Mouse (Mus musculus) fibroblast of lung, adult 2 months (primary cell): ENCODE measurements at regions not wholly inside any gene's neighbourhood (a gene's known extent, or its start where the extent isn't known, plus 50 kb on each side); places are given as distances from the start of the nearest gene placed in this dataset.
"Not testable (repeated sequence)": the region's sequence is repeated elsewhere in the genome, so short reads cannot be mapped to it uniquely, and the experiment has no call there.

Source experiments
- DNase-seq: peaks from one replicate; pipeline ENCODE4 v3.0.0-alpha.2; 2011; ENCODE audit warnings: low read depth

DNA sequence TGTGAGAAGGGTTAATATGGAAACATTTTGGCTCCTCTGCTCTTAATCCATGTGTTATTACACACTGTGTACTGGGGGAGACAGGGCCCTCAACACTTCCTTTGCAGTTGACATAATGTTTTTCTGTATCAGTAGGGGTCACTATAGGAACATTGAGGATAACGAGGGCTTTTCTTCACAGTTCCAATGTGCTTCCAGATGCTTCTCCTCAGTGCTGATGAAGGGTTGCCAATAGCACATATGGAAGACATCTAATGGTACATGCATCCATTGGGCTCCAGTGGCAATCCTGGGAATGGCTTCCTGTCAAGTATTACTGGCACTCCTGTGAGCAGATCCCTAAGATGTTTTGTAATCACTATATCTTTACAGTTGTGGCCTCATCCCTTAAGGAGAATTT lies 62.1 kb downstream of the Naa11 start:
- no peak for DNase-seq

DNA sequence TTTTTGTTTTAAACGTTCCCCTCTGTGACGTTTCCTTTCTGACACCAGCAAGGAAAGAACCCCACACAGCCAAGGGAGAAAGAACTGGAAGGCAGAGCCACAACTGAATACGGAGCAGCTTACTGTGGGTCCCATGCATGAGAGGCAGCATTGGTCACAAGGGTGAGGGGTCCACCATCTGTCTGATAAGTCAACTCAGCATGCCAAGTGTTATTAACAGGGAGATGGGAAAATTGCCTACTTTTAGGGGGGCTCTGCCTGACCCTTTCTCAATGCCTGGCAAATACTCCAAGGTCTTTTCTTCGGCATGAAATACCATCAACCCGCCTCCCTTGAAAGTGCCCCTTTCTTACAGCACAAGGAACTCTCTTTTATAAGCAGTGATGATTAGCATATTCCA lies 66.3 kb downstream of the Naa11 start:
- no peak for DNase-seq

DNA sequence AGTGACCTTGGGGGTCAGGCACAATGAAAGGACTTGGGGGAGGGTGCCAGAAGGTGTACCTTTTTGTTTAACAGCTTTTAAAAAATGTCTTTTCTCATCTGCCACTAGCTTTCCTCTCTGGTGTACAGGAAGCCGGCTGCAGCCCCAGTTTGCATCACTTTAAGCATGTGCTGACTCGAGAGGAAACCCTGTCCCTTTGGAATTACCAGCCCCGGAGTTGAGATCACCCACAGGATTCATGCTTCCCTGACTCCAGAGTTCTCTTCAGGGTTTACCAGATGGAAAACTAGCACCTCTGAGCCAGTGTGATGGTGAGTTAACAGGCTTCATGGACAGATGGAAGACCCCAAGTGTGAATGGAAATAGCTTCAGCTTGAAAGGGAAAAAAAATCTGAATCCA lies 68.3 kb downstream of the Naa11 start:
- DNase-seq = no peak

DNA sequence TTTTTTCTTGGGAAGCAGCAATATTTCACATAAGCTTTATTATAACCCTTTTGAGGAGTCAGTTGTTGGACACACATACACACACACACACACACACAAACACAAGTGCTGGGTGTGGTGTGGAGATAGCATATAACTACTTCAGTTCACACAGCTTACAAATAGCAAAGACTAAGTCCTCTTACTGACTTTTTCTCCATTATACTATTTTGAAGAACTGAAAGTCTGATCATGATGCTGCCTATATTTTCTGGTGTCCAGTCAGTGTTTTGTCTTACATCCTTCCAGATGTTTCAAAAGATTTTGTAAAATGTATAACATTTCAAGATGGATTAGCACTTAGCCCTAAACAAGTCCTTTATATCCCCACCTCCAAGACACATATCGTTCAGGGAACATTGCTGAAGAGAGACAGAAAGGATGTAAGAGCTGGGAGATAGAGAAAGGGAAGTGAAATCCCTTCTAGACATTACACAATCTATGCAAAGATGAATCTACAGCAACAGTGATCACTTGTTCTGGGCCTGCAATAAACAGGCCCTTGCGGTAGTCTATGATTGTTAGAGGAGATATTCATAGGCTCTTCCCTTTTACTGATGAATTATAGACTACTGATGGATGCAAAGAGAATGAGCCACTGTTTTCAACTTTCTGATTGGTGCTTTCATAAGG lies 72.2 kb downstream of the Naa11 start:
- no peak for DNase-seq

DNA sequence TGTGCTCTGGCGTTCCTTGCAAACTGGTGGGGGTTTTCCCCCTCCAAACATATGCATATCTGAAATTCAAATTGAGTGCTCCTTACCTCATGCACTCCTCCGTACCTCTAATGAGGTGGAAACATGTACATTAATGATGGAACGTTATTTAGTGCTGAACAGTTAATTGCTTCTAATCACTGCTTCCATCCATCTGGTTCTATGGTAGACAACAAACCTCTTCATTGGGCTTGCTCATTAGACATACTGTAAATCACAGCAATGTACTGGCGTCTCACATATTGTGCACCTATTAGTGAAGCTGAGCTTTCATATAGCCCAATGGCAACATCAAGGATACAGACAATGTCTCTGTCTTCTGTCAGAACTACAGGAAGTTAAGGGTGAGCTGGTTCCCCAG lies 85.3 kb downstream of the Naa11 start:
- DNase-seq = no peak

DNA sequence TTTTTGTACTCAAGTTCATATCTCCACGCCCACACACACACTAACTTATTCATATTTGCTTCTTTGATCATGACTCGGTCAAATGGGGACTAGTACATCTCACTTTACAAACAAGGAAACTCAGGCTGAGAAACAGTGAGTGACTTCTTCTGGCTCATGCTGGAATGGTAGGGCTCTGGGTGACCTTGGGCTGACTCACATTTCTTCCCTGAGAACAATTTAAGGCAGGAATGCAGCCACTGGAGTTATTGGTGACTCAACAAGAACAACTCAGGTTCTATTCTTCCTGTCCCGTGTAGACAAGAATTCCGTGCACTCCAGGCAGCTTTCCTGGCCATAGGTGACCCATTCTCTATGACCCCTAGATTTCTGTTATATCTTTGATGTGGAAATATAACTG lies 87.3 kb downstream of the Naa11 start:
- DNase-seq = peak; percentile 38

DNA sequence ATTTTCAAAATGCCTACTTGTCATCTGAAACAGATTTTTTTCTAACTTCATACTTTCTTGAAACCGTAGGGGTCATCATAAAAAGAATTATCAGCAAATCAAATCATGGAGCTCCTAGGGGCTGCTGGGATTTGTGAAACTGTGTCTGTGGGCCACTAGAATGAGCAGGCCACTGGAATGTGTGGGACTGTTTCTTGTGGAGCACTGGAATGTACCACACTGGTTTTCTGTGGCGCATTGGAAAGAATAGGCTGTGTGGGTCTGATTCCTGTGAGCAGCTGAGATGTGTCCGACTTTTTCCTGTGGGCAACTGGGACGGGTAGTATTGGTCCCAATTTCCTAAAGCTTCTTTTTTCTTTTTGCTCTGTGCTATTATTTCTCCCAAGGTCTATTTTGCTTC lies 90.6 kb downstream of the Naa11 start:
- DNase-seq = no peak

DNA sequence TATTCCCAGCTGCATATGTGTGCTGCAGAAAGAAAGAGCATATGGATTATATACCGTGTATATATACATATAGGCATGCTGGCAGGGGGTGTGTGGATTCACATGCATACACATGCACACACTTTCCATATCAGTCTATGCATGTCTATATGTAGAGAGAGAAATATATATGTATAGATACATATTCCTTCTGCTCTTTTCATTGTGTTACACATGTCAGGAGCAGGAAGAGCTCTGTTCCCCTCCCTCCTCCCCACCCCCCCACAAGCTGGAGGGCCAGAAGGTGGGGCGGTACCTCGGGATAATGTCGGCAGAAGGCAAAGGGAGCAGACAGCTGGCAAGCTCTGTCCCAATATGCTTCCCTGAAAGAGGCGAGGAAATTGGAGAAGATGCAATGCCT lies 91.3 kb downstream of the Naa11 start:
- DNase-seq = no peak

DNA sequence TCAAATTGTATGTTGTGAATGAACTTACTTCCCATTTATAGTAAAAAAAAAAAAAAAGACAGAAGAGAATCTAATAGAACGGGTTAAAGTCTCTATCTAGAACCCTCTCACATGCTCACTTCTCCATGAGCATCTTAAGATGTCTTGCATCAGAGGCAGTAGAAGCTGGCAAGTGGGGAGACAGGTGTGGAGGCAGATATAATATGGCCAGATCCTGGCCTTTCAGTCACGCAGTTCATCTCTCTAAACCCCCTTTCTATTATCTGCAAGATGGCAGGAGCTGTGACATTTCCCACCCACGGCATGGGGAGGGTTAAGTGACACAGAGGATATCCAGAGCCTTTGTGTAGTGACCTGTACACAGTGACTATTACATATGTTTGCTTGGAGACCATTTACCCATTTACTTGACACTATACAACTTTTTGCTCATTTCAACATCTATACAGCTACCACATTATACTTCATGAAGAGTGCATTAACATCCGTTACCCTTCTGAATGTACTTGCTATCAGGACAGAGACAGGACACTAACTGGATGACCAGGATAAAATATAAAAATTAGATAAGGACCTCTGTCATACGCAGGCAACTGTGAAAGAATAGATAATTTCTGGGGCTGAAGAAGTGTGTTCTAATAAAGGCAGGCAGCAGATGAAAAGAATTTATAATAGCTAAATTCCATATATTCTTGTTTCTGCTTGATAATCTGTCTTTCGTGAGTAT lies 91.9 kb downstream of the Naa11 start:
- no peak for DNase-seq

DNA sequence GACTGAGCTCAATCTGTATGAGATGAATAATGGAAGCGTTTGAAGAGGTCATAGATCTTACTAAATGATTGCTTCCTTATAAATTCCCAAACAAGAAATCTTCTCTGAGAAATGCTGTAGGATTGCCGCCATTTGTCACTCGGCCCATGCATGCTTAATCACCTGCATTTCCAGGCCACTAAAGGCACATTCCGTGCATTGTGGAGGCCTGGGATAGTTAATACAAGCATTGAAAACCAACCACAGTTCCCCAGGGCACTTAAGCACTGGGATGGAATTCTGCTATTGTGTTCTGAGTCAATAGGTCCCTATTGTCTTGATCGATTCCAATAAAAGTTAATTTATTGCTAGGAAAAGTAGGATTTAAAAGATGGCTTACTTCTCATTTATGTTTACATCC lies 92.5 kb downstream of the Naa11 start:
- DNase-seq = no peak

DNA sequence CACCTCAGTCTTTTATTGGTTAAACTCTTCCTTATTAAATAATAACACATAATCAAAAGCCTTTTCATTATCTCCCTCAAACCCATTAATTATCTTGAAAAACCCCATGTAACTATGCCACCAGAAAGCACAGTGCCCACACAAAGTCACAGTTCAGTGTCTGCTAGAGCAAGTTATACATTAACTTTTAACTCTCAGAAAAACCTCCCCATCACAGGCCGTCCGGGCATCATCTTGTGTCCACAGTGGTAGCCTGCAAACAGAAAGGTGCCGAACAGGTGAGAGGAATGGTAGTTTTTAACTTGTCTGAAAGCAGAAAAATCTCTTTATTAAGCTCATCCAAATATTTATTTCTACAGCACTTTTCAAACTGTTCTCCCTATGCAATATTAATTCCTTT lies 96.0 kb downstream of the Naa11 start:
- DNase-seq = no peak

DNA sequence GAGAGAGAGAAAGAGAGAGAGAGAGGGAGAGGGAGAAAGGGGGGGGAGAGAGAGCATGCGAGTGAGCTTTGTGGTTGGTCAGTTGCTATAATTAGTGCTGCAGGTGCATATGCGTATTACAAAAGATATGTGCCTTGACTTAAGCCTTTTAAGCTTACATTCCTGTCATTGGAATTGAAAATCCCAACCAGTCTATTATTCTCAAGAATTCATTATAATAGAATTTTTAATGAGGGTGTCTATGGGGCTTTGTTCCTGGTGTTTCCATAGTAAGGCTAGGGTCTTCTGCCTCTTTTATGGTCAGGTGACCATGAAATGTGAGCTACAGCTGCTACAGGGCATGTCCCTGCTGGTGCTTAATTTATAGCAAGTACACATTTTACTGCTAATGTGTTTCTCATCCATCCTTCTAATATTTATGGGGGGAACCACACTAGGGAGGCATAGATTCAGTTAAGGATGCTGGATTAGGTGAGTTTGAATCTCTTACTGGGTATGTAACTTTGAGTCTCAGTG lies 102.0 kb downstream of the Naa11 start:
- no peak for DNase-seq

DNA sequence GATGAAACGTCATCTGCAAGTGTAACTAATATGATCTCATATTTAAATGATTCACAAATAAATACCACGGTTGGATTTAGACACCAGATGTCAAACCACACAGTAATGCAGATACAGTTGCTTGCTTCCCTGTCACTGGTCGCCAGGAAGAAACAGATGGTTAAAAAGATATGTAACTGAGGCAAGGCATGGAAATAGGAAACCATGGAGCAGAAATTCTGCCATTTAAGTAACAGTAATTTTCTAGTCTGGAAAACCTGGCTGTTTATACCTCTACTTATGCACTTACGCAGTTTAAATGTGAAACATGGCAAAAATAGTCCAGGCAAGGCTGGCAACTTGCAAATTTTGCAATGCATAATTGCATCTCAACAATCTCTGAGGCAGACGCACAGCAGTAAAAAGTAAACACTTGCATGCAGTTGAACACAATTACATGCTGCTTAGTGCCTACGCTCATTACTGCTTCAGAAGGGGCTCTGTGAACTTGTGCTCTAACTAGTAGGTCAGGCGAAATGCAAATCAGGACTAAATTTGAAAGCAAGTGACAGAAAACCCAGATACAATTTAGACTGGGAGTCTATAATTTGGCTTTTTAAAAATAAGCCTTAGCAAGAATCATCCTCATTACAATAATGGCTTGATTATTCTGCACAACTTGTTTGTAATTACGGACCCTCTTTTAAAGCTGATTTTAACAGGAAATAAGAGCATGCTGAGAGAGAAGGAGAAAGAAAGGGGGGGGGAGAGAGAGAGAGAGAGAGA lies 102.6 kb downstream of the Naa11 start:
- no peak for DNase-seq

DNA sequence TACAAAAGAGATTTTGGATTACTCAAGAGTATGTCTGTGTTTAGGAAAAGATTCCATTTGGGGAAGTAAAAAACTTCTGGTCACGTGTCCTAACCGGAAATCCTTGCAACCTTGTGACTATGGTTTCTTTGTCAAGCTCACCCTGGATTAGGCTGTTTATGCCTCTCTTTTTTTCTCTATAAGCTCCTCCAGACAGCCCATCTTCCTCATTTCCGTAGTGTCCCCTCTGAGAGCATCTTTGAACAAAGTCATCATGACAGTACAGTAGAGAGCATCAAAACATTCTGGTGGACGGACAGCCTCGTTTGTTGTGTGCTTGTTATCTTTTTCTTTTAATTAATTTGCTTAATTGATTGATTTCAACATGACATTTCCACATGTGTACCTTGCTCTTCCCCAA lies 112.7 kb downstream of the Naa11 start:
- no peak for DNase-seq

DNA sequence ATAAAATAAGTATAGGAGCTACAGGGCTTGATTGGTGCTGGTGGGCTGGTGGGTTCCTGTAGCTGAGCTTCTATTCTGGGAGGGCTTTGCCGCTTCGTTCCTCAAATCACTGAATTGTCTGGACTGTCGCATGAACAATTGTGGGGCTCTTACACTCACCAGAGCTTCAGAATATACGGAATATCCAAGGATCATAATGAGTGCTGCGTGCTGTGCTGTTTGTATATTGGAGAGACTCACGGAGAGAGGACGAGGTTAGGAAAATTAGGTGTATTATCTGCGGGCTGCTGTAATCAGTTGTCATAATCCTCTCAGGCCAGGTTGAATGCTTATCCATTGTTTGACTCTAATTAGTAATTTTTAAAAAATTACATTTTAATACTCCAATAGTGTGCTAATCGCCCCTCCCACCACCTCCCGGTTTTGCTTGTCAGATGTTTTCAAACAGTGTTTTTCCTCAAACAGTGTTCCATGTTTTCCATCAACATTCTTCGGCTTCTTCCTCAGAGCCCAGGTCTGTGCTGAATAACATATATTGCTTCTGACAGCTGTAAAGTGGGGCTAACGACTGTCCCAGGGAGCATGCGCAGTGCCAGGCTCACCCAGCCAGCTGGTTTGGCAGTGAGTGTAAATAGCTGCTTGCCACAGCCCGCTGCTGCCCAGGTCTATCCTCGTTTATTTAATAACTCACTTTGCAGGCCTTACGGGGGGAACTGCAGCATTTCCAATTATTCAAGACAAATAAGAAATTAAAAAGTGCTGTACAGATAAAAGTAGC lies 114.2 kb downstream of the Naa11 start:
- no peak for DNase-seq

DNA sequence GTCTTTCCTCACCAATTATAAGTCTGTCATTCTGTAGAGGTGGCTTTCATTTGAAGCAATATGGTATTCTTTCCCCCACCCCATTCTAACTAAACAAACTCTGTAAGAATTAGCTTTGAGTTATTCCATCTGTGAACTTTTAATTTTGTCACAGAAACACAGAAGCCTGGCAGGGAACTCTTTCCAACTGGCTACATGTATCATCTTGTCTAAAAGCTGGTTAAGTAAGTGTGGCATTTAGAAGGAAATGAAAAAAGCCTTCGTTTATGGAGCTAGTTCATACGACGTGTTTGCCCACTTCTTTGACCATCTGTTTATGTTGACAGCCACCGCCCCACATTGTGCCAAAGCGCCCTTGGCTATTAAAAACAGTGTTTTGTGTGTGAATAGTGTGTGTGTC lies 115.5 kb downstream of the Naa11 start:
- DNase-seq = no peak

DNA sequence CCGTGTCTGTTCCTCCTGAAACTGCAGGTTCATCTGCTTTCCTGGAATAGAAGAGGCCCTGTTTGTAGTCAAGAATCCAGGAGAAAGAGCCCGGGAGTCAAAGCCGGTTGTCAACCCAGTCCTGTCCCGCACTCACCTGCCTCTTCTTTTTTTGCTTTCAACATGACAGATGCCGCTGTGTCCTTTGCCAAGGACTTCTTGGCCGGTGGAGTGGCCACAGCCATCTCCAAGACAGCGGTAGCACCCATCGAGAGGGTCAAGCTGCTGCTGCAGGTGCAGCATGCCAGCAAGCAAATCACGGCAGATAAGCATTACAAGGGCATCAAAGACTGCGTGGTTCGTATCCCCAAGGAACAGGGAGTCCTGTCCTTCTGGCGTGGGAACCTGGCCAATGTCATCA lies 127.5 kb downstream of the Naa11 start:
- DNase-seq = not testable (repeated sequence)

DNA sequence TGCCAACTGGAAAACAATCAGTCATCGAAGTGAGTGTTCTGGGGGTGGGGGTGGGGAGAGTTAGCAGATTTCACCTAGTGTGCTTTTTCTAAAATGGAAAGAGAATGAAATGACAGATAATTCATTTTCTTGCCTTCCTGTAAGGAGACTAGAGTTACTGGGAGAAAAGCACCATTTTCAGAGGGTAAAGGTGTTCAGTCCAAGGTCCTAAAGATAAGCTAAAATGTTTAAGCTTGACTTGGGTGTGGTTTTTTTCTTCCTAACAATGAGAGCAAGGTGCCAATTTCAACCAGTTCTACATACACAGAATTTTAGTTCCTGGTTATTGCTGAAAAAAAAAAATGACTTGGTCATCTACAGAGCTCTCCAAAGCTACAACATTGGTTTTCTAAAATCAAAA lies 135.1 kb downstream of the Naa11 start:
- no peak for DNase-seq

DNA sequence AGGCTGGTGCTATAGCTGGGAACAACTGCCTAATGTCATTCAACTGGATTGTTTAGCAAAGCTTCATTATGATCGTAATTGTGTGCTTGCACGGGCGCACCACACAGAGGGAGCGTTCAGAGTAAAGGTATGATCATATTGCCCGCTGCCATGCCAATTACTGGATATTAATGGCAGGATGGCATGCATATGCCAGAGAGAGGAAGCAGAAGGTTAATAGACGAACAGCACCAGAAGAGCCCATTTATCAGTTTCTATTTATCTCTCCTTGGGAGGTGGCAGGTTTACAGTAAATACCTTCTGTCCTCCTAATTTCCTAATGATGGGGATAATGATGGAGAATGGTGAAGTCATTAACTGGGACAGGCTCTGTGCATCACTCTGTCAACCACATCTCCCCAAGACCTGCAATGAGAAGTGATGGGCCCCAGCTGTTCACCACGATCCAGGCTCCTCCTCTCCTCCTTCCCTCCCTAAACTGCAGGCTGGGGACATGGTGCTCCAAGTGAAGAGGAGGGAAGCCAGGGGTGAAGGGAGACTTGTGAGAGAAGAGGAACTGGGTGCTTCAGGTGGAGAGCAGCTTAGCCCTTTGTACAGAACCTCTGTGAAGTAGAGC lies 135.6 kb downstream of the Naa11 start:
- no peak for DNase-seq

DNA sequence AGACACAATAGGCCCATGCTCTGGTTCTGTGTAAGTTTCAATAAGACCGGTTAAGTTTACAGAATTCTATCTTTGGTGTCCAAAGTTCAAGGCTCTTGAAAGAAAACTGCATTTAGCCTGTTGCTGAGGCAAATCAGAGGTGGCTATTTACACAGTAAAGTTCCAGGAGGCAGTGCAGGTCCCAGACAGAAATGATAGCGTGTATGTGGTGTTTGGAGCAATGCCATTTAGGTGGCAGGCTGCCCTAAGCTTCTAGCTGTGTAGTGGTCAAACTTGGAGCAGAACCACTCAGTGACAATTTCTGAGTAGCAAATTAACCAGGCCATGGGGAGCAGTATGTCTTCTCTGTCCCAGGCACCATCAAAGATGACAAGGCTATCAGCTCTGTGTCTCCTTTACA lies 125.5 kb upstream of the Paqr3 start:
- DNase-seq = no peak

DNA sequence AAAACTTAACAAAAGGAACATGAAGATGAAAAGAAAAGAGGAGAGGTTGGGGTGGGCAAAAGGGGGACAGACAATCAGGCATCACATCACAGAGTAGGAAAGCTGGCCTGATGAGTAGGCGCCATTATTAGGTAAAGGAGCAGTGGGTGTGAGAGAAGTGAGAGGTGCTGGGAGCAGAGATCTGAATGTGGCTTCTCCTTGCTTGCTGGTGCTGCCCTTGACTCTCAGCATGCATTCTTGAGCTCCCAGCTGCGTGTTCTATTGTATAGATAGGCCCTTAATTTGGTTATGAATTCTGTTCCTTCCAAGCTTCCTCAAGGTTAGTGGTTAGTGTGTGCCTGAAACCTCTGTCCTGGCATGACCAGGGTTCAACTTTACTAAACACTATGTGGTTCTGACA lies 115.0 kb upstream of the Paqr3 start:
- no peak for DNase-seq
